21 mouse cellular contexts compared by ENCODE assay signal in genomic region chr14:118884250-118884556, GRCm38 (mm10). TPM values are rescaled to one million over a fixed set of nuclear protein-coding genes. Genes with fewer than 3 reads are reported as not detected.
DNase-seq lines count a peak whose midpoint lies in the region; ATAC-seq and TF ChIP-seq lines count a peak whose summit lies in the region.
"Had no signal": no experiment of that assay in that cellular context is flagged by ENCODE, and none has a peak within 500 bp of the region (broad histone marks: within the 10 kb centered on the region; RNA-seq: fewer than 3 reads in every experiment).

No protein-coding gene starts in this region.

- no peaks in the 10 kb centered on the region for H3K4me1 ChIP-seq in heart, postnatal 0 days (ENCODE audit: control insufficient read depth, insufficient read depth)
- H3K4me1 ChIP-seq in lung, embryonic 16.5 days (replicated peaks; ENCODE audit: control insufficient read depth, insufficient read depth, low read length): no peaks in the 10 kb centered on the region; the same call in 1 of the 2 replicates
- H3K4me1 ChIP-seq: neural tube, embryonic 12.5 days had no signal

- H3K9me3 ChIP-seq in heart, postnatal 0 days (replicated peaks; ENCODE audit: control insufficient read depth, low read length): no peaks in the 10 kb centered on the region
- H3K9me3 ChIP-seq in lung, embryonic 16.5 days (ENCODE audit: control insufficient read depth, low read length): no peaks in the 10 kb centered on the region
- H3K9me3 ChIP-seq: neural tube, embryonic 12.5 days had no signal

- peak; percentile 29 for DNase-seq in heart, postnatal 0 days (ENCODE audit: low spot score)
- no peak for DNase-seq in heart, adult 8-10 months (ENCODE audit: low spot score)
- no peak for DNase-seq in lung, postnatal 14 days
- DNase-seq in liver: peak; percentile 16
- no peak for DNase-seq in right cerebral cortex, postnatal 10 days (ENCODE audit: low spot score in 2 of 2)
- DNase-seq: B cell, adult 2 months; cerebellum, adult 11 months; cerebellum, postnatal 25 days; heart, adult 11 months; heart, postnatal 10 days; kidney, adult 8-10 months; layer of hippocampus, postnatal 36 days; right cerebral cortex, postnatal 25 days; thymus, postnatal 36 days had no signal

- H3K36me3 ChIP-seq in heart, postnatal 0 days (replicated peaks; ENCODE audit: control insufficient read depth, insufficient read depth, low read length): no peaks in the 10 kb centered on the region; the same call in none of the 2 replicates
- peaks cover 13% of the 10 kb centered on the region for H3K36me3 ChIP-seq in lung, embryonic 16.5 days (ENCODE audit: control insufficient read depth, insufficient read depth, low read length)

- no peak overlapping the region for H3K4me2 ChIP-seq in heart, postnatal 0 days (ENCODE audit: low read depth, low read length)
- H3K4me2 ChIP-seq in lung, embryonic 16.5 days (ENCODE audit: low read depth, low read length): no peak overlapping the region
- H3K4me2 ChIP-seq: hindbrain, embryonic 14.5 days; midbrain, embryonic 11.5 days; neural tube, embryonic 12.5 days had no signal

- no peak for TF ChIP-seq CTCF in heart, postnatal 0 days (IDR thresholded peaks at IDR 0.05; ENCODE audit: low read depth)

- ATAC-seq in heart, postnatal 0 days (ENCODE audit: insufficient read depth, low read depth): peak; percentile 62; the same call in 1 of the 2 replicates
- ATAC-seq in lung, embryonic 16.5 days (ENCODE audit: low read depth): peak; percentile 77
- peak; percentile 58 for ATAC-seq in megakaryocyte progenitor cell, adult 5-6 weeks (replicated peaks; ENCODE audit: poor library complexity)
- no peak for ATAC-seq in activated CD4-positive, CD25-positive, alpha-beta regulatory T cell, adult 4 months
- ATAC-seq: forebrain, embryonic 16.5 days had no signal

- no peak overlapping the region for H3K4me3 ChIP-seq in heart, postnatal 0 days (ENCODE audit: low read depth, low read length)
- H3K4me3 ChIP-seq in lung, embryonic 16.5 days (ENCODE audit: low read length): no peak overlapping the region
- H3K4me3 ChIP-seq: neural tube, embryonic 12.5 days had no signal

- no peak for TF ChIP-seq EP300 in heart, postnatal 0 days (IDR thresholded peaks at IDR 0.05; ENCODE audit: low read depth)

- H3K27ac ChIP-seq in heart, postnatal 0 days (ENCODE audit: low read depth): no peak overlapping the region
- H3K27ac ChIP-seq in lung, embryonic 16.5 days (ENCODE audit: low read length): peak overlapping the region; percentile 32; the same call in 1 of the 2 replicates
- H3K27ac ChIP-seq: hindbrain, embryonic 14.5 days; neural tube, embryonic 12.5 days had no signal

- H3K9ac ChIP-seq in heart, postnatal 0 days (replicated peaks; ENCODE audit: low read depth, low read length): no peak overlapping the region
- H3K9ac ChIP-seq in lung, embryonic 16.5 days (ENCODE audit: low read length): no peak overlapping the region
- H3K9ac ChIP-seq: hindbrain, embryonic 14.5 days; neural tube, embryonic 12.5 days had no signal

- no peaks in the 10 kb centered on the region for H3K27me3 ChIP-seq in heart, postnatal 0 days (ENCODE audit: control insufficient read depth, insufficient read depth, low read length)
- no peaks in the 10 kb centered on the region for H3K27me3 ChIP-seq in lung, embryonic 16.5 days (ENCODE audit: control insufficient read depth, insufficient read depth, low read depth, low read length)
- H3K27me3 ChIP-seq: neural tube, embryonic 12.5 days had no signal

- WGBS in heart, postnatal 0 days: 62% methylated on average over 7 of the region's 7 CpGs
- 70% methylated on average over 7 of the region's 7 CpGs for WGBS in lung, embryonic 16.5 days

RNA-seq across cellular contexts. Expression of gene Dzip1, which starts 41.1 kb away (rescaled TPM):
- total RNA-seq in heart, postnatal 0 days (2014; rRNA removed; ENCODE audit: low replicate concordance): 3.4 and 7.5 TPM in 2 replicates
- 1.2 and 1.3 TPM in 2 replicates for polyA plus RNA-seq in heart, postnatal 0 days (2015; fragmentation: Nextera tagmentation; extraction: Ambion mirVana)
- 1 to 10 TPM; 2.1 to 3.1 (median 2.5) TPM for total RNA-seq in heart, adult 8-10 months (2022)
- 13.1 and 13.4 TPM in 2 replicates for polyA plus RNA-seq in lung, embryonic 16.5 days (2015; fragmentation: Nextera tagmentation; extraction: Ambion mirVana)
- 0.46 and 0.49 TPM in 2 replicates for total RNA-seq in megakaryocyte progenitor cell, adult 5-6 weeks (2015)
- 0.03 and 0.92 TPM in 2 replicates for total RNA-seq in megakaryocyte progenitor cell, adult 5-6 weeks (2017)
- 1 to 10 TPM; 8.0 to 8.6 TPM for polyA plus RNA-seq in activated CD4-positive, CD25-positive, alpha-beta regulatory T cell, adult 4 months (2017; shearing (Covaris generic))

RNA-seq across cellular contexts. Expression of gene Dnajc3, which starts 53.6 kb away (rescaled TPM):
- 15.6 and 19.7 TPM in 2 replicates for total RNA-seq in heart, postnatal 0 days (2014; rRNA removed; ENCODE audit: low replicate concordance)
- 17.2 and 19.8 TPM in 2 replicates for polyA plus RNA-seq in heart, postnatal 0 days (2015; fragmentation: Nextera tagmentation; extraction: Ambion mirVana)
- total RNA-seq in heart, adult 8-10 months (2022): 10 to 100 TPM; 25.5 to 33.5 (median 28.4) TPM
- 60.9 and 62.0 TPM in 2 replicates for polyA plus RNA-seq in lung, embryonic 16.5 days (2015; fragmentation: Nextera tagmentation; extraction: Ambion mirVana)
- 69.2 and 72.5 TPM in 2 replicates for total RNA-seq in megakaryocyte progenitor cell, adult 5-6 weeks (2015)
- total RNA-seq in megakaryocyte progenitor cell, adult 5-6 weeks (2017): 116 and 124 TPM in 2 replicates
- polyA plus RNA-seq in activated CD4-positive, CD25-positive, alpha-beta regulatory T cell, adult 4 months (2017; shearing (Covaris generic)): 10 to 100 TPM; 39.0 to 41.5 TPM

Comparison
In these comparisons a context has a peak if more than half of its experiments do, and no peak if none do; other contexts are left out.
1. DNase-seq: peak in heart, postnatal 0 days (single experiment) and liver (single experiment); none in heart, adult 8-10 months (single experiment), lung, postnatal 14 days (single experiment) and right cerebral cortex, postnatal 10 days (0 of 2).